Mouse (Mus musculus): ENCODE measurements around the gene Akip1. TPM values are rescaled to one million over a fixed set of nuclear protein-coding genes. Genes with fewer than 3 reads are reported as not detected.

The Akip1 gene
- polyA plus RNA-seq, 1 experiment from 2014 or later: 18.5 TPM

GRCm38 (mm10) chr7:109722618-109723017 is 19.1 kb downstream of the Akip1 start:
- no peak overlapping the region for H3K4me3 ChIP-seq (ENCODE audit: low read depth, low read length)
- 98% methylated on average over 2 of the region's 2 CpGs for WGBS
- H3K27me3 ChIP-seq (replicated peaks; ENCODE audit: control insufficient read depth, insufficient read depth, low read length): no peaks in the 10 kb centered on the region
- H3K36me3 ChIP-seq (ENCODE audit: control insufficient read depth, insufficient read depth, low read length): no peaks in the 10 kb centered on the region
- H3K4me1 ChIP-seq (ENCODE audit: control insufficient read depth, insufficient read depth, low read length): no peaks in the 10 kb centered on the region
- H3K9me3 ChIP-seq (replicated peaks; ENCODE audit: control insufficient read depth, low read length): no peaks in the 10 kb centered on the region
- no peak overlapping the region for H3K4me2 ChIP-seq (ENCODE audit: low read length)
- no peak for ATAC-seq
- H3K9ac ChIP-seq (ENCODE audit: low read length): no peak overlapping the region
- H3K27ac ChIP-seq (ENCODE audit: low read depth, low read length): no peak overlapping the region
- DNase-seq (ENCODE audit: low spot score): peak; percentile 13

GRCm38 (mm10) chr7:109723114-109723513 is 19.6 kb downstream of the Akip1 start:
- no peak overlapping the region for H3K9ac ChIP-seq (ENCODE audit: low read length)
- ATAC-seq: no peak
- no peaks in the 10 kb centered on the region for H3K36me3 ChIP-seq (ENCODE audit: control insufficient read depth, insufficient read depth, low read length)
- H3K4me3 ChIP-seq (ENCODE audit: low read depth, low read length): no peak overlapping the region
- H3K4me2 ChIP-seq (ENCODE audit: low read length): no peak overlapping the region
- H3K4me1 ChIP-seq (ENCODE audit: control insufficient read depth, insufficient read depth, low read length): no peaks in the 10 kb centered on the region
- no peaks in the 10 kb centered on the region for H3K9me3 ChIP-seq (replicated peaks; ENCODE audit: control insufficient read depth, low read length)
- 94% methylated on average over 8 of the region's 8 CpGs for WGBS
- DNase-seq (ENCODE audit: low spot score): no peak
- no peak overlapping the region for H3K27ac ChIP-seq (ENCODE audit: low read depth, low read length)
- H3K27me3 ChIP-seq (replicated peaks; ENCODE audit: control insufficient read depth, insufficient read depth, low read length): no peaks in the 10 kb centered on the region

- H3K4me3 ChIP-seq (ENCODE audit: low read depth, low read length): no peak within 1 kb of the TSS
- DNase-seq (ENCODE audit: low spot score): no peak
- no peak within 1 kb of the TSS for H3K27ac ChIP-seq (ENCODE audit: low read depth, low read length)
- no peaks in the 10 kb centered on the region for H3K27me3 ChIP-seq (replicated peaks; ENCODE audit: control insufficient read depth, insufficient read depth, low read length)
- no peak for ATAC-seq
- no peaks in the 10 kb centered on the region for H3K4me1 ChIP-seq (ENCODE audit: control insufficient read depth, insufficient read depth, low read length)
- 97% methylated on average over 5 of the region's 5 CpGs for WGBS
- H3K36me3 ChIP-seq (ENCODE audit: control insufficient read depth, insufficient read depth, low read length): no peaks in the 10 kb centered on the region
- H3K4me2 ChIP-seq (ENCODE audit: low read length): no peak within 1 kb of the TSS
- H3K9ac ChIP-seq (ENCODE audit: low read length): no peak within 1 kb of the TSS
- H3K9me3 ChIP-seq (replicated peaks; ENCODE audit: control insufficient read depth, low read length): no peaks in the 10 kb centered on the region
Observed at GRCm38 (mm10) chr7:109723697-109724096, 20.2 kb downstream of the Akip1 start, which contains the start of gene BC051019. Gene BC051019 (minus strand): TSS chr7:109723850.

GRCm38 (mm10) chr7:109731626-109732025 is 28.1 kb downstream of the Akip1 start, which contains the start of gene Ascl3:
Gene Ascl3 (minus strand): TSS chr7:109731726.
- no peak for DNase-seq (ENCODE audit: low spot score)
- H3K27ac ChIP-seq (ENCODE audit: low read depth, low read length): no peak within 1 kb of the TSS
- WGBS: 94% methylated on average over 5 of the region's 5 CpGs

GRCm38 (mm10) chr7:109734806-109735205 is 31.3 kb downstream of the Akip1 start:
- Histone ChIP-seq H3K9ac (ENCODE audit: low read length) (no peak overlapping the region), H3K27ac (ENCODE audit: low read depth, low read length) (no peak overlapping the region), H3K27me3 (replicated peaks; ENCODE audit: control insufficient read depth, insufficient read depth, low read length) (no peaks in the 10 kb centered on the region), H3K4me2 (ENCODE audit: low read length) (no peak overlapping the region), H3K4me3 (ENCODE audit: low read depth, low read length) (no peak overlapping the region), H3K4me1 (ENCODE audit: control insufficient read depth, insufficient read depth, low read length) (no peaks in the 10 kb centered on the region), H3K9me3 (replicated peaks; ENCODE audit: control insufficient read depth, low read length) (no peaks in the 10 kb centered on the region), H3K36me3 (ENCODE audit: control insufficient read depth, insufficient read depth, low read length) (peaks cover 43% of the 10 kb centered on the region)
- WGBS: 93% methylated on average over 4 of the region's 4 CpGs
- no peak for DNase-seq (ENCODE audit: low spot score)
- no peak for ATAC-seq

More at GRCm38 (mm10) chr7:109731626-109732025, 28.1 kb downstream of the Akip1 start, which contains the start of gene Ascl3:
- Histone ChIP-seq H3K4me2 (ENCODE audit: low read length) (no peak within 1 kb of the TSS), H3K4me3 (ENCODE audit: low read depth, low read length) (no peak within 1 kb of the TSS), H3K27me3 (replicated peaks; ENCODE audit: control insufficient read depth, insufficient read depth, low read length) (no peaks in the 10 kb centered on the region), H3K4me1 (ENCODE audit: control insufficient read depth, insufficient read depth, low read length) (no peaks in the 10 kb centered on the region), H3K36me3 (ENCODE audit: control insufficient read depth, insufficient read depth, low read length) (peaks cover 20% of the 10 kb centered on the region), H3K9ac (ENCODE audit: low read length) (no peak within 1 kb of the TSS), H3K9me3 (replicated peaks; ENCODE audit: control insufficient read depth, low read length) (no peaks in the 10 kb centered on the region)
- ATAC-seq: no peak

- Histone ChIP-seq H3K9me3 (replicated peaks; ENCODE audit: control insufficient read depth, low read length) (no peaks in the 10 kb centered on the region), H3K4me3 (ENCODE audit: low read depth, low read length) (no peak overlapping the region), H3K4me1 (ENCODE audit: control insufficient read depth, insufficient read depth, low read length) (no peaks in the 10 kb centered on the region), H3K27me3 (replicated peaks; ENCODE audit: control insufficient read depth, insufficient read depth, low read length) (no peaks in the 10 kb centered on the region), H3K9ac (ENCODE audit: low read length) (no peak overlapping the region), H3K36me3 (ENCODE audit: control insufficient read depth, insufficient read depth, low read length) (peaks cover 81% of the 10 kb centered on the region), H3K4me2 (ENCODE audit: low read length) (no peak overlapping the region), H3K27ac (ENCODE audit: low read depth, low read length) (no peak overlapping the region)
- 95% methylated on average over 5 of the region's 5 CpGs for WGBS
- DNase-seq (ENCODE audit: low spot score) (no peak), ATAC-seq (no peak)
Observed at GRCm38 (mm10) chr7:109739822-109740370, 36.4 kb downstream of the Akip1 start.

- Histone ChIP-seq H3K4me2 (ENCODE audit: low read length) (no peak overlapping the region), H3K27me3 (replicated peaks; ENCODE audit: control insufficient read depth, insufficient read depth, low read length) (no peaks in the 10 kb centered on the region), H3K4me1 (ENCODE audit: control insufficient read depth, insufficient read depth, low read length) (no peaks in the 10 kb centered on the region), H3K9ac (ENCODE audit: low read length) (no peak overlapping the region), H3K4me3 (ENCODE audit: low read depth, low read length) (no peak overlapping the region), H3K9me3 (replicated peaks; ENCODE audit: control insufficient read depth, low read length) (no peaks in the 10 kb centered on the region), H3K36me3 (ENCODE audit: control insufficient read depth, insufficient read depth, low read length) (peaks cover 79% of the 10 kb centered on the region), H3K27ac (ENCODE audit: low read depth, low read length) (no peak overlapping the region)
- ATAC-seq: no peak
- no peak for DNase-seq (ENCODE audit: low spot score)
- 94% methylated on average over 1 of the region's 1 CpGs for WGBS
Observed at GRCm38 (mm10) chr7:109741060-109741459, 37.6 kb downstream of the Akip1 start.

- 94% methylated on average over 4 of the region's 4 CpGs for WGBS
- Histone ChIP-seq H3K36me3 (ENCODE audit: control insufficient read depth, insufficient read depth, low read length) (peaks cover 73% of the 10 kb centered on the region), H3K27me3 (replicated peaks; ENCODE audit: control insufficient read depth, insufficient read depth, low read length) (no peaks in the 10 kb centered on the region)
Observed at GRCm38 (mm10) chr7:109741703-109742102, 38.2 kb downstream of the Akip1 start.

GRCm38 (mm10) chr7:109747747-109748146 is 44.3 kb downstream of the Akip1 start:
- DNase-seq (ENCODE audit: low spot score) (no peak), ATAC-seq (no peak)
- H3K4me3 ChIP-seq (ENCODE audit: low read depth, low read length): no peak overlapping the region
- H3K36me3 ChIP-seq (ENCODE audit: control insufficient read depth, insufficient read depth, low read length): peaks cover 26% of the 10 kb centered on the region
- H3K9me3 ChIP-seq (replicated peaks; ENCODE audit: control insufficient read depth, low read length): no peaks in the 10 kb centered on the region
- no peak overlapping the region for H3K9ac ChIP-seq (ENCODE audit: low read length)
- H3K4me2 ChIP-seq (ENCODE audit: low read length): no peak overlapping the region
- WGBS: 65% methylated on average over 1 of the region's 1 CpGs
- peaks cover 3% of the 10 kb centered on the region; the same call in 1 of the 2 replicates for H3K4me1 ChIP-seq (ENCODE audit: control insufficient read depth, insufficient read depth, low read length)
- H3K27me3 ChIP-seq (replicated peaks; ENCODE audit: control insufficient read depth, insufficient read depth, low read length): no peaks in the 10 kb centered on the region
- H3K27ac ChIP-seq (ENCODE audit: low read depth, low read length): no peak overlapping the region

More at GRCm38 (mm10) chr7:109741703-109742102, 38.2 kb downstream of the Akip1 start:
- Histone ChIP-seq H3K9ac (ENCODE audit: low read length) (no peak overlapping the region), H3K4me3 (ENCODE audit: low read depth, low read length) (no peak overlapping the region), H3K4me2 (ENCODE audit: low read length) (no peak overlapping the region), H3K27ac (ENCODE audit: low read depth, low read length) (no peak overlapping the region), H3K4me1 (ENCODE audit: control insufficient read depth, insufficient read depth, low read length) (no peaks in the 10 kb centered on the region), H3K9me3 (replicated peaks; ENCODE audit: control insufficient read depth, low read length) (no peaks in the 10 kb centered on the region)
- no peak for ATAC-seq
- DNase-seq (ENCODE audit: low spot score): no peak
